8 mouse cellular contexts compared by ENCODE assay signal in the genomic region with DNA sequence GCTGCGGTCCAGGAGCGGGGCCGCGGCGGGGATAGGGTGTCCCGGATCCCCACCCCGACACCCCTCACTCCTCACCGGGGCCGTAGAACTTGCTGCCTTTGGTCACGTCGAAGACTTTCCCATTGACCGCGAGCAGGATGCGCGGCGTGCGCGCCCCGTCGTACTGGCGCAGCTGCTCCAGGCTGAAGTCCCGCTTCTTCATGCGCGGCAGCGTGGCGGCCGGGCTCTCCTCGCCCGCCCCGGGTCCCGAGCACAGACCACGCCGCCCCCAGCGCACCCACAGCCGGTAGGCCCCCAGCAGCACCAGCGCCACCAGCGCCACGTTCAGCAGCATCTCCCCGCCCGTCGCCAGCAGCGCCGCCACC. TPM values are rescaled to one million over a fixed set of nuclear protein-coding genes. Genes with fewer than 3 reads are reported as not detected.
DNase-seq lines count a peak whose midpoint lies in the region; ATAC-seq and TF ChIP-seq lines count a peak whose summit lies in the region.

No protein-coding gene starts in this region.

- H3K27me3 ChIP-seq in spleen, adult 2 months (ENCODE audit: control insufficient read depth, insufficient read depth, low read length): no peaks in the 10 kb centered on the region; the same call in 1 of the 2 replicates
- no peaks in the 10 kb centered on the region for H3K27me3 ChIP-seq in limb, embryonic 10.5 days (ENCODE audit: low read depth, poor library complexity, severe bottlenecking)
- no peaks in the 10 kb centered on the region for H3K27me3 ChIP-seq in neural tube, embryonic 14.5 days (ENCODE audit: control insufficient read depth, insufficient read depth, low read length)

- peak; percentile 51 for ATAC-seq in cerebellum, adult (ENCODE audit: insufficient number of reproducible peaks, low FRiP score, low TSS enrichment)
- ATAC-seq in neural tube, embryonic 14.5 days (ENCODE audit: low read depth): peak; percentile 67

- no peaks in the 10 kb centered on the region for H3K9me3 ChIP-seq in limb, embryonic 10.5 days (replicated peaks)
- no peaks in the 10 kb centered on the region for H3K9me3 ChIP-seq in neural tube, embryonic 14.5 days (ENCODE audit: control insufficient read depth, low read length)

- peak overlapping the region; percentile 83 for H3K4me2 ChIP-seq in neural tube, embryonic 14.5 days (ENCODE audit: low read depth, low read length)

- peak overlapping the region; percentile 73 for H3K9ac ChIP-seq in neural tube, embryonic 14.5 days (replicated peaks; ENCODE audit: low read depth, low read length)

- TF ChIP-seq CTCF in spleen, adult 2 months (IDR thresholded peaks at IDR 0.05; ENCODE audit: extremely low read depth, insufficient read depth, insufficient read length, insufficient replicate concordance): no peak

- peak overlapping the region; percentile 96 for H3K4me3 ChIP-seq in spleen, adult 2 months (ENCODE audit: extremely low read depth, insufficient read depth, insufficient read length)
- peak overlapping the region; percentile 73 for H3K4me3 ChIP-seq in limb, embryonic 10.5 days
- H3K4me3 ChIP-seq in neural tube, embryonic 14.5 days (ENCODE audit: low read depth, low read length): peak overlapping the region; percentile 88

- TF ChIP-seq POLR2A in spleen, adult 2 months (IDR thresholded peaks at IDR 0.05; ENCODE audit: low read depth, low read length): no peak

- WGBS in spleen, adult 2 months: under 1% methylated on average over 42 of the region's 43 CpGs
- WGBS in limb, embryonic 10.5 days: under 1% methylated on average over 43 of the region's 43 CpGs
- WGBS in neural tube, embryonic 14.5 days: 0% methylated on average over 29 of the region's 43 CpGs

- DNase-seq in cerebellum, postnatal 36 days: no peak
- DNase-seq in spleen, adult 2 months (ENCODE audit: low read depth in 1 of 2, low spot score in 2 of 2): no peak
- no peak for DNase-seq in spleen, postnatal 4 days (ENCODE audit: low spot score in 2 of 2)
- no peak for DNase-seq in limb, embryonic 10.5 days (ENCODE audit: low spot score)
- no peak for DNase-seq in retina, postnatal 1 day
- DNase-seq in spleen, postnatal 36 days (ENCODE audit: low spot score in 2 of 2): no peak

- peak overlapping the region; percentile 68 for H3K27ac ChIP-seq in spleen, adult 2 months (ENCODE audit: insufficient read depth, low read length)
- H3K27ac ChIP-seq in limb, embryonic 10.5 days: peak overlapping the region; percentile 95
- peak overlapping the region; percentile 83 for H3K27ac ChIP-seq in neural tube, embryonic 14.5 days (ENCODE audit: low read depth, low read length)

- H3K4me1 ChIP-seq in spleen, adult 2 months (ENCODE audit: control insufficient read depth, insufficient read depth, insufficient read length): peaks cover 4% of the 10 kb centered on the region; the same call in 1 of the 2 replicates
- peaks cover 23% of the 10 kb centered on the region for H3K4me1 ChIP-seq in limb, embryonic 10.5 days
- H3K4me1 ChIP-seq in neural tube, embryonic 14.5 days (ENCODE audit: control insufficient read depth, insufficient read depth, low read length): peaks cover 13% of the 10 kb centered on the region; the same call in 1 of the 2 replicates

- no peaks in the 10 kb centered on the region for H3K36me3 ChIP-seq in spleen, adult 2 months (ENCODE audit: control insufficient read depth, insufficient read depth, low read length)
- H3K36me3 ChIP-seq in limb, embryonic 10.5 days: peaks cover 8% of the 10 kb centered on the region; the same call in 1 of the 2 replicates
- no peaks in the 10 kb centered on the region for H3K36me3 ChIP-seq in neural tube, embryonic 14.5 days (ENCODE audit: control insufficient read depth, insufficient read depth, low read length)

RNA-seq across cellular contexts. Expression of a gene that starts 0.3 kb away (rescaled TPM):
- polyA plus RNA-seq in spleen, adult 2 months (2012; rRNA removed): 9.2 and 9.9 TPM in 2 replicates
- polyA plus RNA-seq in limb, embryonic 10.5 days (2016; fragmentation: Nextera tagmentation; extraction: Ambion mirVana): 34.1 and 38.1 TPM in 2 replicates
- polyA plus RNA-seq in neural tube, embryonic 14.5 days (2014; fragmentation: Nextera tagmentation; extraction: Ambion mirVana): 21.1 and 24.0 TPM in 2 replicates
